Mouse (Mus musculus): ENCODE data around the gene Foxo6.

Foxo6 gene

DNA sequence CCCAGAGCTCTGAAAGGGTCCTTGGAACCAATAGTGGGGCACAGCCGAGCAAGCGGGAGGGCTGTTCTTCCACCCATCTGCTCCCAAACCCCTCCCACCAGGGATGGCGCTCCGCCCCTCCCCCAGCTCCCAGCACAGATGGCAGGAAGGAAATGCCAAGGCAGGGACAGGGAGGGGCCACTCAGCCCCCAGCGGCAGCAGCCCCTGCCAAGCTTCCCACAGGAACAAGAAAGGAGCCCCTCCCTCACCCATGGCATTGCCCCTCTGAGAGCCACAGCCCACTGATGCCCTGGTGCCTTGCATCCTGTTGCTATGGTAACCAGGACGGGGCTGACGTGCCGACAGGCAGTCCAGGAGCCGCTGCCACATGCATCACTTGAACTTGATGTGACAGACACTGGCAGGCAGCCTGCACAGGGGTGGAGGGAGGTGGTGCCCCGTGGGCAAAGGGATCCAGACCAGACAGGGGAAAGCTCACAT lies 44.3 kb downstream of the Foxo6 start:
- peak; percentile 84 for DNase-seq

DNA sequence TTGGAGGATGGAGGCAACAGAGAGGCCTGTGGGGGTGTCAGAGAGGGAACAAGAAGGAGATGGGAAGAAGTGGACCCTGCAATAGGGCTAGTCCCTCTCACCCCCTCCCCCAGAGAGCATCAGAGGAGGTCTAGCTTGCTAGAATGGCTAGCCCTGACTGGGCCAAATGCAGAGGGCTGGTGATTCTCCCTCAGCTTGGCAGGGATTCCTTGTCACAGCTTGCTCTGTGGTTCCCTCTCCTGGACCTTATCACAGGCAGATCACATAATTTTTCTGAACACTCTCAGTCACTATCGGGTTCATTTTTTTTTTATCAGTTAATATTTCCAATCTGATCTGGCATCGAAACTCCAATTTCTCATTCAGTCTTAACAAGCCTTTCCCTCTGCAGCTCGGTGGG lies 46.0 kb downstream of the Foxo6 start:
- DNase-seq, result no peak

DNA sequence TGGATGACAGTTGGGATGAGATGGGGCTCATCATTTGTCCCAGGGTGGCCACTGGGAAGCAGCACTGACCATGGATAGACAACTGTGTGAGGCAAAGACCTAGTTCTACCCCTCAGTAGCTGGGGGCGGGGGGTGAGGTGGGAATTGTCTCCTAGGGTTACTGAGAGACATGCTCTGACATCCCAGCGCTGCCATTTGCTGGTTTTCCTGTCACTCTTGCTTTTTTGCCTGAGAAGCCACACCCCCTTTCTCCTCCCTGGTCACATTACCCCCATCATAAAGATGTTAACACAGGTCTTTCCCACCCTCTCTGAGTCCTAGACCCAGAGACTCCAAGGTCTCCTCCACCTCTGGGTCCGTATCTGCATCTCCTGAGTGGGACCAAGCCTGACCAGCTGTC lies 47.7 kb downstream of the Foxo6 start:
- no peak for DNase-seq

DNA sequence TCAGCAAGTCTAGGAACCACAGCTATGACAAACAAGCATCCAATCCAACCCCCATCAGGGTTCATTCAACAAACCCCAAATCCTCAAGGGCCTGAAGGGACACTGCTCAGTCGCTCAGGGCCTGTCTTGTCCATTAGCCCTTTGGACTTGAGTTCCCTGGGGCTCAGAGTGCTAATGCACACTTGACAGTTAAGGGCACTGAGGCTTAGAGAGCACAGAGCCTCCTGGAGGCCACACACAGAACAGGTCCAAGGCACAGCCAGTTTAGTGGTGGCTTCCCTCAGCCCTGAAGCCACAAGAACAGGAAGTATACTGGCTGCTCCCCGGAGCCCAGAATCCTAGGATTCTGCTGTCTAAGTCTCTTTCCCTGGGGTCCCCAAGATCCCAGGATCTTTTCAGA lies 53.9 kb downstream of the Foxo6 start:
- DNase-seq, result no peak

DNA sequence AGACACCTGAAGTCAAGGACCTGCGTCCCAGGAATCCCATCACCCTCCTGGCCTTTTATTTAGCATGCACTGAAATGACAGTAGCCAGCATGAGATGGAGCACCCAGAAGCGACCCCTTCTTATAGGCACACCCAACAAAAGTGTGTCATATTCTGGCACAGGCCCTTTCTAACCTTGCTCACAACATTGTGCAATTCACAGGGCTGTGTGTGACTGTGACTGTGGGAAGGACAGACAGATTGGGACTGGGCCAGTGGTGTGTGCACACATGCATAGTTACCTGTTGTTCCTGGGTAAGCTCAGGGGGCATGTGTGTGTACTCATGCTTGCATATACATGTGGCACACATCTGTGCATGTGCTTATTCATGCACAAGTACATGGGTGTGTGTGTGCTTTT lies 54.6 kb downstream of the Foxo6 start:
- no peak for DNase-seq

DNA sequence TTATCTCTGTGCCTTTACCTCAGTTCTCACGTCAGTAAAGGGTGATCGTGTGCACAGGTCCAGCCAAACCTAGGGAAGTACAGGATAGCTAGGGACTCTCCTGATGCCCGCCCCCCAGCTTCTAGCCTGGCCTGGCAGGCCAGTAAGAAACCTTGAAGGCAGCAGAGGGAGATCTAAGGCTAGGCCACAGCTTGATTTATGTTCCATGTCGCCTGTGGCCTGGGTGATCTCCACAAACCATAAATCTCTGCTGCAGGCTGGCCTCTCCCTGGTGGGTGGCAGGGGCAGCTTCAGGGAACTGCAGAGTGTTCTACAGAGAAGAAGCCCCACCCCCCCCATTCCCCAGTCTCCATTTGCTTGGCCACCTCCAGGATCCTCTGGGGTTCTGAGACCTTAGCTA lies 55.2 kb downstream of the Foxo6 start:
- DNase-seq, result no peak

DNA sequence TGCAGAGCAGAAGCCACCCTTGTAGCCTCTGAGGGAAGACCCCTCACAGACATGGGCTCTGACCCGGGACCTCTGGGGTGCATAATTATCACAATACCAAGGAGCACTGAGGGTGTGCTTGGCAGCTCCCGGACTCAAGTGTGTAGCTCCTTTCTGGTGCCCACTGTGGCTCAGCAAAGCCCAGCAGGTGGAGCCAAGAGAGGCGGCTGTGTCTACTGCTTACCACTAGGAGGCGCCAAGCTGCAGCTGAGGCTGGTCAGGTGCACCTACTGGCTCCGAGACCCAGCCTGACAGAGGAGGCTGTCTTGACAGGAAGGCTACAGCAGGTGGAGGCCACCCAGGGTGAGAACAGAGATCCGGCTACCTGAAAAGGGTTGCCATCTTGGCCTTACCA lies 56.9 kb downstream of the Foxo6 start:
- DNase-seq, result peak; percentile 86

DNA sequence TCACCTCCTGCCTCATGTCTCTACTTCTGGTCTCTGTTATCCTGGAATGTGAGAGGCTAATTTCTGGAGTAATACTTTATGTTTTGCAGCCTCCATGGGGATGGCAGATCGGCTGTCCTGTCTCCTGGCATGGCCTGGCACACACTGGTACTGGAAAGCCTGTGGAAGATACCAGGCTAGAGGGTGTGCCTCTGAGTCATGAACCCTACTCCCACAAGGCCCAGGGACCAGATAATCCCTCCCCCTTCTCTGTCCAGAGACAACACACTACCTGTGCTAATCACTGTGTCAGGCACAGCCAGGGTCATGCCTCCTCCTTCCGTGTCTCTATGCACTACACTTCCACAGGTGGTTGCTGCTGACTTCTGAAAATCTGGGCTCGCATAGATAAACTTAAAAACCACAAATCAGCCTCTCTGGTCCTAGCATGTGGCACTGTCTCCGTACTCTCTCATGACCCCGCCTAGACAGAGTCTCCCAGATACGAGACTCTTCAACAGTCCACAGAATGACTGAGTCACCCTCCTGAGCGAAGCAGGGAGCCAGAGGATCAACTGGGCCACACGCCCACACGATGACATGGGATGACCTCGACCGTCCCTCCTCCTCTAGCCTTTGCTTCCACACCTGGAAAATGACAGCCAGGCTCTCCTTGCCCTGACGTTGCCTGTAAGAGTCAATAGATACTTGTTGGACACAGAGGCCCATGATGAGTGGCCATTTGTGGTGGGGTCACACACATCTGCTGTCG lies 57.5 kb downstream of the Foxo6 start:
- no peak for DNase-seq

DNA sequence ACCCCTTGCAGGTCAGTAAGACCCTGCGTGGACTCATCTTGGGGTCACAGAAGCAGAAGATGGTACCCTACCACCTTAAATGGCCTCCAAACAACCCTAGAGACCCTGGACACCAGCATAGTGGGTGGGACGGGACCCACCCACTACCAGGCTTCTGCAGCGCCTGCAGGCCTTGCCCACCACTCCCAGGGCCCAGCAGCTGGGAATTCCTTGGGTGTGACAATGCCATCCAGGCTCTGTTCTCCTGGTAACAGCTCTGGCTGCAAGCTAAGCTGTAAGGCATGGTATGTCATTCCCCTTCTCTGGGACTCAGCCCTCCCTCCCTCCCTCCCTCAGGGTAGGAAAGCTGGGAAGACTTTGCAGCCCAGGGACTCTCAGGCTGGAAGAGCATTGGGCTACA lies 58.5 kb downstream of the Foxo6 start:
- no peak for DNase-seq

DNA sequence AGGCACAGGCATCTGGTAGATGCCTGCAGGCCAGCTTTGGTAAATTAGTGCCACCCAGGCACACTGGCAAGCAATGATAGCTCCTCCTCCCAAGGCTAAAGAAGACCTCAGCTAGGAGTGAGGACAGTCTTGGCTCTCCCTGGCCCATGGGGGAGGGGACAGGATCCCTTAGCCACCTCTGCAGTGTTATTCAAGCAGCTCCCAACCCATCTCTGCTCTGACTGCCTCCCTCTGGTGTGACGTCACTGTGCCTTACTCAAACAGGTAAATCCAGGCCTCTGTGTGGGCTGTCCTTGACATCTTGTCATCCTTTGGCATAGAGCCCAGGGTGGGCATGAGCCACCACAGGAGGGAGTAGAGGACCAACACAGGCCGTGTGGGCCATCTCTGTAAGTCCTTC lies 59.9 kb downstream of the Foxo6 start:
- DNase-seq, result no peak

DNA sequence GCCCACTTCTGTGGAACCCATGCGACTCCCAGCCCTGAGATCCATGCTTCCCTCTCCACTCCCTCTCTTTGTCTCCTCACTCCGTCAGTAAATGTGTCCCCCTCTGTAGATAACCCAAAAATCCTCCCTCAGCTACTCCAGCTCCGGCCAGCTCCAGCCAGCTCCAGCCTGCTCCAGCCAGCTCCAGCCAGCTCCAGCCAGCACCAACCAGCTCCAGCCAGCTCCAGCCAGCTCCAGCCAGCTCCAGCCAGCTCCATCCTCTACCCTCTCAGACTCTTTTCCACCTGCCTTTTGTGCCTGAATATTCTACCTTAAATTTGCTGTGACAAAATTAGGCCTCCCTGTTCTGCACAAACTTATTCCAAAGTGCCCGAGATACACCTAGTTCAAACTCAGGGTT lies 60.5 kb downstream of the Foxo6 start:
- DNase-seq, result no peak

DNA sequence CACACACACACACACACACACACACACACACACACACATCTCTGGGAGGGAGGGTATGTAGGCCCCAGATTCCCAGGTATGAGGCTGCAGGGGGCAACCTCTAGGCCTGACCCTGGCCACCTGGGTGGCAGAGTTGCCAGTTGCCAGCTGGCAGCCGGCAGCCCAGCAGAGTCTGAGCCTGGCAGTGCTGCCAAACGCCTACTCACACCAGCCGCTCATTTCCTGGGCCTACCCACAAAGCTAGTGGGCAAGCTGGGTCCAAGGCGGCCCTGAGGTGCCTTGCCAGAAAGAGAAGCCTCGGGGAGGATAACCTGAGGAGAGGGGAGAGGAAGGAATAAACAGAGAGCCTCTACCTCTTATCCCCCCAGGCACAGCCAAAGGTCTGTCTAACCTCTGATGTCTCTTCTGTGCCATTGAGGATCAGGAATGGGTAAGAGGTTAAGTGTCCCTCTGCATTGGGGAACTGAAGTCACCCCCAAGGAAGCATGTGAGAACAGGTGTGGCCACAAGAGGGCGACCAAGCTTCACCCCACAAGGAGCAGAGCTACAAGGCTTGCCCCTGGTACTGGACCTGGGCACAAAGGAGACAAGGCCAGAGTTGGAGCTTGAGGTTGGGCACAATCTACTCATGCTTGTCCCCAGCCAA lies 61.9 kb downstream of the Foxo6 start:
- peak; percentile 84 for DNase-seq

DNA sequence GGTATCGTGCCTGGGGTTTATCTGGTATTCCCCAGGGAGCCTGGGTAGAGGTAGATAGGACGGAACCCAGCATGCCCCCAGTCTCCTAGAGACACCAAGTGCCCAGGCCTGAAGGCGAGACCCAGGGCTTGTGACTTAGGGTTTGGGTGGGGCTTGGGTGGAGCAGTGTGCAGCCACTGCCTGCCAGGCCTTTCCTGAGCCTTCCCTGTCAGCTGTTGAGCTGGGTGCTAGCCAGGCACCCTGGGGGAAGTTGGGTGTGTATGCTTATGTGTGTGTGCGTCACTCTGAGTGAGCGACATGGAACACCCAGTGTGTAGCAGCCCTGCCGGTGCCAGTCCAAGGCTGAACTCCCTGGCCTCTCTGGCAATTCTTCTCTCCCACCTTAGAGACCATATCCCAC lies 63.3 kb downstream of the Foxo6 start:
- DNase-seq, result peak; percentile 70

DNA sequence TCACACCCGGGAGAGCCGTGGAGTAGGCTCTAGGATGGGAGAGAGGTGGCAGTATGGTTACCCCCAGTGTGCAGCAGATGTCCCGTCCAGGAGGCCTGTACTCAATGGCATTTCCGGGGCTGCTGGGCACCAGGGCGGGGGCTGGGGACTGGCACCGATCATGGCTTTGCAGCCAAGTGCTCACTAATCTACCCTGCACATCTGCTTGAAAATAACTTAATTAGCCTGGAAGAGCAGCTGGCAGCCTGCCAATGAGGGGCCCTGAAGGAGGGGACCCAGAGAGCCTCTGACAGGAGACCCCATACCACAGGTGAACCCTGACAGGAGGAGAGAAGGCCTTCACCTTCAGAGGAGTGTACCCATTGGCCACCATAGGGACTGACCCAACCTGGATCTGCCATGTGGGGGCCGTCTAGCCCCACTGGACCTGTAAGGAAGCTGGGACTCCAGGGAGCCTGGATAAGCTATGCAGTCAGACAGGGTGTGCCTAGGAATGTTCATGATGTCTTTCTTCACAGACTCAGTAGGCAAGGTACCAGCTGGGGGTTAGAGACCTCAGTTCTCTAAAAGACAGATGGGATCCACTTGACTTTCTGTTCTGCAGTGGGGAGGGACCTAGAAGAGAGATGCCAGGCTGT lies 63.9 kb downstream of the Foxo6 start:
- DNase-seq, result no peak

DNA sequence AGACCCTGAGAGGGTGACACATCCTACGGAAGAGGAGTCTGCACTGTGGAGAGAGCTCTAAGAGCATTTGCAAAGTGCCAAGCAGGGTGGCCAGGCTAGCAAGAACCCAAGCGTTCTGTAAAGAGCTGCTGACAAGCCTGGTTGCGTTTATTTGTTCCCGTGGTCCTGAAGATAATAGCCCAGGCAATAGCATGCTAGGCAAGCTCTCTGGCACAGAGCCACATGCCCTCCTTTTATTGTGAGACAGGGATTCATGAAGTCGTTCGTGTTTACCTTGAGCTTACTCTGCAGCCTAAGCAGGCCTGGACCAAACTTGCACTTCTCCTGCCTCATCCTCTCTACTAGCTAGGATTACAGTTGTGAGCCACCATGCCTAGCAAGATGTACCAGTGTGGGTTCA lies 65.4 kb downstream of the Foxo6 start:
- DNase-seq, result no peak

DNA sequence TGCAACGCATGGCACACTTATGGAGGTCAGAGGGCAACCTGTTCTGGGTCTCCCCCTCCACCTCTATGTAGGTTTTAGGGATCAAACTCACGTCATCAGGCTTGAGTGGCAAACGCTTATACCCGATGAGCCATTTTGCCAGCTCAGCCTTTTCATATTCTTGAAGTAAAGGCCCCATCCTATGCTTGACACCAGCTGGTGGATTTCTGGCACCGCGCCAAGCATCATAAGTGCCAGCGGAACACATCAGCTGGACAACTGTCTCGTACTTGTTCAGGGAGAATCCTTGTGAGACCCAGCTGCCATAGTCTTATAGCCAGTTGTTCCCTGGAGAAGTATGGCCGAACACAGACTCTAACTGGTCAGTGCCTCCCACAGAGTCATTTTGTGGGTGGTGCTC lies 68.3 kb downstream of the Foxo6 start:
- DNase-seq, result peak; percentile 36

Data from lung, postnatal 10 days (tissue).